Mouse (Mus musculus): ENCODE measurements around the gene Irgq. TPM values are rescaled to one million over a fixed set of nuclear protein-coding genes. Genes with fewer than 3 reads are reported as not detected.
"Not testable (repeated sequence)": the region's sequence is repeated elsewhere in the genome, so short reads cannot be mapped to it uniquely, and the experiment has no call there.

Gene Irgq
- polyA plus RNA-seq, 1 experiment from 2014 or later, result 8.9 TPM

GRCm38 (mm10) chr7:24501492-24501891, 29.0 kb upstream of the Irgq start:
- Histone ChIP-seq H3K27ac (replicated peaks) (no peak overlapping the region), H3K4me3 (no peak overlapping the region), H3K4me1 (peaks cover 47% of the 10 kb centered on the region), H3K36me3 (replicated peaks) (peaks cover 16% of the 10 kb centered on the region), H3K9me3 (no peaks in the 10 kb centered on the region; the same call in 1 of the 2 replicates), H3K27me3 (replicated peaks; ENCODE audit: low read depth, poor library complexity, severe bottlenecking) (peaks cover 73% of the 10 kb centered on the region)
- WGBS, result 46% methylated on average over 21 of the region's 21 CpGs
- DNase-seq (ENCODE audit: low spot score), result no peak

- H3K27me3 ChIP-seq (replicated peaks; ENCODE audit: low read depth, poor library complexity, severe bottlenecking), result peaks cover 49% of the 10 kb centered on the region
- H3K36me3 ChIP-seq (replicated peaks), result peaks cover 16% of the 10 kb centered on the region
- 30% methylated on average over 10 of the region's 10 CpGs for WGBS
- H3K4me1 ChIP-seq, result peaks cover 62% of the 10 kb centered on the region
- H3K9me3 ChIP-seq, result no peaks in the 10 kb centered on the region; the same call in 1 of the 2 replicates
- no peak overlapping the region for H3K27ac ChIP-seq (replicated peaks)
- DNase-seq (ENCODE audit: low spot score), result no peak
- 0 out of 2 replicates have a peak overlapping the region, but pooled peaks have one; percentile 26 for H3K4me3 ChIP-seq
Observed at GRCm38 (mm10) chr7:24504004-24504403, 26.5 kb upstream of the Irgq start.

GRCm38 (mm10) chr7:24504868-24505267, 25.6 kb upstream of the Irgq start:
- peaks cover 19% of the 10 kb centered on the region for H3K36me3 ChIP-seq (replicated peaks)
- H3K27me3 ChIP-seq (replicated peaks; ENCODE audit: low read depth, poor library complexity, severe bottlenecking), result peaks cover 40% of the 10 kb centered on the region
- DNase-seq (ENCODE audit: low spot score), result no peak
- no peaks in the 10 kb centered on the region; the same call in 1 of the 2 replicates for H3K9me3 ChIP-seq
- peaks cover 55% of the 10 kb centered on the region for H3K4me1 ChIP-seq
- H3K27ac ChIP-seq (replicated peaks), result no peak overlapping the region
- H3K4me3 ChIP-seq, result peak overlapping the region; percentile 26; the same call in 1 of the 2 replicates
- WGBS, result 7% methylated on average over 4 of the region's 4 CpGs

- DNase-seq (ENCODE audit: low spot score), result no peak
- H3K4me1 ChIP-seq, result peaks cover 48% of the 10 kb centered on the region
- peak overlapping the region; percentile 93; the same call in 1 of the 2 replicates for H3K27ac ChIP-seq (replicated peaks)
- 20% methylated on average over 15 of the region's 15 CpGs for WGBS
- H3K27me3 ChIP-seq (replicated peaks; ENCODE audit: low read depth, poor library complexity, severe bottlenecking), result peaks cover 34% of the 10 kb centered on the region
- peak overlapping the region; percentile 67; the same call in 1 of the 2 replicates for H3K4me3 ChIP-seq
- no peaks in the 10 kb centered on the region; the same call in 1 of the 2 replicates for H3K9me3 ChIP-seq
- peaks cover 22% of the 10 kb centered on the region for H3K36me3 ChIP-seq (replicated peaks)
Observed at GRCm38 (mm10) chr7:24505447-24506064, 24.9 kb upstream of the Irgq start.

GRCm38 (mm10) chr7:24506065-24506459, 24.4 kb upstream of the Irgq start:
- peaks cover 28% of the 10 kb centered on the region for H3K27me3 ChIP-seq (replicated peaks; ENCODE audit: low read depth, poor library complexity, severe bottlenecking)
- H3K27ac ChIP-seq (replicated peaks), result peak overlapping the region; percentile 93
- 21% methylated on average over 3 of the region's 3 CpGs for WGBS
- peak overlapping the region; percentile 67 for H3K4me3 ChIP-seq
- peaks cover 48% of the 10 kb centered on the region for H3K4me1 ChIP-seq
- peaks cover 22% of the 10 kb centered on the region for H3K36me3 ChIP-seq (replicated peaks)
- H3K9me3 ChIP-seq, result no peaks in the 10 kb centered on the region
- DNase-seq (ENCODE audit: low spot score), result no peak

GRCm38 (mm10) chr7:24506476-24506837, 24.0 kb upstream of the Irgq start:
- H3K4me1 ChIP-seq, result peaks cover 48% of the 10 kb centered on the region
- peaks cover 25% of the 10 kb centered on the region for H3K27me3 ChIP-seq (replicated peaks; ENCODE audit: low read depth, poor library complexity, severe bottlenecking)
- peaks cover 22% of the 10 kb centered on the region for H3K36me3 ChIP-seq (replicated peaks)
- H3K4me3 ChIP-seq, result peak overlapping the region; percentile 67
- no peak for DNase-seq (ENCODE audit: low spot score)
- H3K27ac ChIP-seq (replicated peaks), result peak overlapping the region; percentile 93
- under 1% methylated on average over 12 of the region's 12 CpGs for WGBS
- no peaks in the 10 kb centered on the region for H3K9me3 ChIP-seq

GRCm38 (mm10) chr7:24506838-24507725, 23.4 kb upstream of the Irgq start, which contains the start of gene Zfp428:
Gene Zfp428 (plus strand): TSS chr7:24507006.
- Histone ChIP-seq H3K27ac (replicated peaks) (peak within 1 kb of the TSS; percentile 93), H3K36me3 (replicated peaks) (peaks cover 25% of the 10 kb centered on the region), H3K9me3 (no peaks in the 10 kb centered on the region), H3K4me3 (peak within 1 kb of the TSS; percentile 67), H3K27me3 (replicated peaks; ENCODE audit: low read depth, poor library complexity, severe bottlenecking) (peaks cover 19% of the 10 kb centered on the region), H3K4me1 (peaks cover 48% of the 10 kb centered on the region)
- WGBS, result under 1% methylated on average over 84 of the region's 84 CpGs
- DNase-seq (ENCODE audit: low spot score), result peak; percentile 92

GRCm38 (mm10) chr7:24507726-24508114, 22.8 kb upstream of the Irgq start:
- Histone ChIP-seq H3K36me3 (replicated peaks) (peaks cover 31% of the 10 kb centered on the region), H3K4me1 (peaks cover 48% of the 10 kb centered on the region), H3K9me3 (no peaks in the 10 kb centered on the region), H3K4me3 (peak overlapping the region; percentile 67), H3K27ac (replicated peaks) (peak overlapping the region; percentile 93), H3K27me3 (replicated peaks; ENCODE audit: low read depth, poor library complexity, severe bottlenecking) (peaks cover 12% of the 10 kb centered on the region)
- 3% methylated on average over 20 of the region's 20 CpGs for WGBS
- no peak for DNase-seq (ENCODE audit: low spot score)

GRCm38 (mm10) chr7:24512355-24512754, 18.1 kb upstream of the Irgq start, which contains the start of gene AC161166.1:
Gene AC161166.1 (minus strand): TSS chr7:24512455.
- Histone ChIP-seq H3K9me3 (no peaks in the 10 kb centered on the region), H3K27me3 (replicated peaks; ENCODE audit: low read depth, poor library complexity, severe bottlenecking) (no peaks in the 10 kb centered on the region), H3K4me1 (peaks cover 13% of the 10 kb centered on the region), H3K36me3 (replicated peaks) (peaks cover 77% of the 10 kb centered on the region), H3K4me3 (0 out of 2 replicates have a peak within 1 kb of the TSS, but pooled peaks have one; percentile 2), H3K27ac (replicated peaks) (no peak within 1 kb of the TSS)
- WGBS, result 91% methylated on average over 7 of the region's 7 CpGs
- no peak for DNase-seq (ENCODE audit: low spot score)

GRCm38 (mm10) chr7:24516319-24516718, 14.2 kb upstream of the Irgq start:
- WGBS, result 66% methylated on average over 8 of the region's 8 CpGs

GRCm38 (mm10) chr7:24517077-24517476, 13.4 kb upstream of the Irgq start:
- H3K36me3 ChIP-seq (replicated peaks), result peaks cover 68% of the 10 kb centered on the region
- WGBS, result 41% methylated on average over 5 of the region's 5 CpGs
- H3K27me3 ChIP-seq (replicated peaks; ENCODE audit: low read depth, poor library complexity, severe bottlenecking), result no peaks in the 10 kb centered on the region

More at GRCm38 (mm10) chr7:24516319-24516718, 14.2 kb upstream of the Irgq start:
- H3K36me3 ChIP-seq (replicated peaks), result peaks cover 75% of the 10 kb centered on the region
- H3K27me3 ChIP-seq (replicated peaks; ENCODE audit: low read depth, poor library complexity, severe bottlenecking); H3K27ac ChIP-seq (replicated peaks); DNase-seq (ENCODE audit: low spot score); H3K9me3 ChIP-seq; H3K4me1 ChIP-seq; H3K4me3 ChIP-seq: not testable (repeated sequence)

GRCm38 (mm10) chr7:24517654-24518053, 12.8 kb upstream of the Irgq start:
- H3K27ac ChIP-seq (replicated peaks), result no peak overlapping the region
- WGBS, result 46% methylated on average over 6 of the region's 6 CpGs
- H3K4me1 ChIP-seq, result no peaks in the 10 kb centered on the region
- peaks cover 62% of the 10 kb centered on the region for H3K36me3 ChIP-seq (replicated peaks)
- H3K9me3 ChIP-seq, result no peaks in the 10 kb centered on the region
- H3K4me3 ChIP-seq, result no peak overlapping the region
- DNase-seq (ENCODE audit: low spot score), result no peak
- no peaks in the 10 kb centered on the region for H3K27me3 ChIP-seq (replicated peaks; ENCODE audit: low read depth, poor library complexity, severe bottlenecking)

More at GRCm38 (mm10) chr7:24517077-24517476, 13.4 kb upstream of the Irgq start:
- Histone ChIP-seq H3K27ac (replicated peaks) (no peak overlapping the region), H3K4me1 (no peaks in the 10 kb centered on the region), H3K9me3 (no peaks in the 10 kb centered on the region), H3K4me3 (no peak overlapping the region)
- DNase-seq (ENCODE audit: low spot score), result no peak

Measured in embryonic facial prominence, embryonic 10.5 days (tissue).